Mouse (Mus musculus) spleen, embryonic (tissue): ENCODE measurements around the gene Lpp.

Experiments
- CTCF ChIA-PET: fragments of 350-600 bp; sonication (Branson Sonifier 250); formaldehyde crosslinking; loops from one replicate; lab custom pipeline; 2022; lab: Charles Lee

The Lpp gene

DNA sequence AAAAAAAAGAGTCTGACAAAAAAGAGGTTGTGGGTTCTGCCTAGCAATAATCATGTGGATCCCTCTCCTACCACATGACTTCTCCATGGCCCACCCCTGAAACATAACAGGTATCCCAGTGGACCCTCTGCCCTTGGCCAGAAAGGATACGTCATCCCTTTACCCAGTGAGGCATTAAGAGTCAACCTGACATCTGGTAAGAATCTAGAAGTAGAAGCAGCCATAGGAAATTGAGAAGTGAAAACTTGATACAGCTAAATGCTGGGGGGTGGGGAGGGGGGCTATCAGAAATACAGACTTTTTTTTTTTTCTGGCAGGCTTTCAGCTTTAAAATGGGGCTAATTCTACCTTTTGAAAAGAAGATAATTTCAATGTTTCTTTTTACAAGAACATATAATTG lies 445.7 kb downstream of the Lpp start:
- CTCF ChIA-PET = interaction anchor here (0.6 kb wide), 1 partner anchor 432 kb away, joined by 4 read pairs; no protein-coding TSS in a partner anchor

DNA sequence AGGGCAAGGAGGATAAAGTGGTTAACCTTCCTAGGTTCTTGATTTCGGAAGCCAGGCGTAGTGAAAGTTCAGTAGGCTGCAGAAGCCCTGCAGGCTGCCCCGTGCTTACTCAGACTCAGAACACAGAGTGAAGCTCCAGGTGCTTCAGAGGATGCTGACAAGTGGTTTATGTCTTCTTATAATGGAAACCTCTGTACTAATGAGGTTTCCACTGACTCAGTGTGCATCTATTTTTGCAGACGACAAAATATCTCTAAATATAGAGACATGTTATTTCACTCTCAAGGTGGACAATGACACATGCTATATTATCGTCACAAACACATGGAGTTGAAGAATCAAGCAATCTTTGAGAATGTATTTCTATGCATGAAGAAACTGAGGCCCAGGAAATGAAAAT lies 446.8 kb downstream of the Lpp start:
- CTCF ChIA-PET = no interaction called here

DNA sequence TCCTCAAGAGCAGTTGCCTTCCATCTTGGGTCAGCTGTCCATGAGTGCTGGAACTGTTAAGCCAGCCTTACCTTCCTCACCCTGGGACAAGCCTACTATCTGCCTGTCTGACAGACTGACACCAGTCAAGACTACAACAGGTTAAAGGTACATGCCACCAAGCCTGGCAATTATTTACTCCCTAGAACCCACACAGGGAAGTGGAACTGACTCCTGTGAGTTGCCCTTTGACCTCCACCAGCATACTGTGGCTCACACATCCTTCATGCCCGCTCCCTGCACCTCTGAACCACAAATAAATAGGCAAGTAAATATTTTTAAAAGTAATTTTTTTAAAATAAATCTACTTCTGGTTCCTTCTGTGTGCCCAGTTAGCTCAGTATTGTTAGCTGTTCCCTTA lies 452.8 kb downstream of the Lpp start:
- CTCF ChIA-PET = no interaction called here

DNA sequence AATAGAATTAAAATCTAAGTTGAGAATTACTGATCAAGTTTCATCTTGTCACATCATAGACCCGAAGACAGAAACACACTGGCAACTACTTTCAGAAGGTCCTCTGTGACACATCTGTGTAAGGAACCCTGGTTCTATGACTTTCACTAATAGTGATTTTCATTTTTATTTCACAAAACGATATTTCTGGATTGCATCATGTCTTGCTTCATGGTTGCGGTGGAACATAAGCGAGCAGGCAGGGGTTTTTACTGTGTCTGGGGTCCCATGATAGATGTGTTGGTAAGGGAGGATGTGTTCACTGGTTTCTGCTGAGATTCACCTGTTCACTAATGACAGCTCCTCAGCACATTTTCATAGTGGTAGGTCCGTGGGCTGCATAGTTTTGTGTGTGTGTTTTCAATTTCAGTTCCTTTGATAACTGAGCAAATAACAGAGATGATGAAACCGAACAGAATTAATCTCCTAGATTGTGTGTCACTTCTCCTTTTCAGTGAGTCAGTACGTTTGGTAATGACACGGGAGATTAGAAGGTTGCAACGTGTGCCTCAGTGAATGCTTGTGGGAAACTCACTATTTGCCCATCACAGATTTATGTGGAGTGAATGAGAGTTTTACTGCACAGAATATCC lies 466.3 kb downstream of the Lpp start:
- CTCF ChIA-PET = no interaction called here

DNA sequence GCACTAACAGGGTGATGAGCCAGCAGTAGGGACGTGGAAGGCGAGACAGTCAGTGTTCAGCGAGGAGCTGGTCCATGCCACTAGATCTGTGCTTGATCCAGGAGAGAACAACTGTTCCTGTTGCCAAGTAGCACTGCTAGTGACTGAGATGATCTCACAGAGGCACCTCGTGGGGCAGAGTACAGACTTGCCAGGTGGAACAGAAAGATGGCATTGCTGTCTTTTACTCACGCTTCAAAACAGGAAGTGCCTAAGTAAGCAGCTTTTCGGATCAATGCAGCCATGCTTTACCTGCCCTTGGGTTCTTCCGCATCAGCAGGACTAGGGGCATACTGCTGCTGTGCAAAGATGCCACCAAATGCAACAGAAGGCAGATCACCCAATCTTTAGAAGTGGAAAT lies 467.1 kb downstream of the Lpp start:
- CTCF ChIA-PET = interaction anchor here (0.6 kb wide), 1 partner anchor 414 kb away, joined by 3 read pairs; no protein-coding TSS in a partner anchor

DNA sequence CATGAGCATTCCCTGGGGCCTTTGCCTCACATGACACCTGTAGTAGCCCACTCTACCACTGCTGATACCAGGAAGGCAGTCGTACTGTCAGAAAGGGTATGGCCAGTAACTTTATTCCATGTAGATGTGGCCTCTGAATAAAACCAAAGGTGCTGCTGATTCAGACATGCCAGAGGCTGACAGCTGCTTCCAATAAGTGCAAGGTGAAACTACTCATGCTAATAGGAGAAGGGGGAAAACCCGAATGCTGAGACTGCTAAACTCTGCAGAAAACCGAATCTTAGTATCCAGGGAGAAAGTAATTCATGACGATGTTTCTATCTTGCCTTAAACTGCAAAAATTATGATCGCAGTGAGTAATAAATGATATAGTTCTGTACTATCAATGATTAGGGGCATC lies 468.1 kb downstream of the Lpp start:
- CTCF ChIA-PET = no interaction called here

DNA sequence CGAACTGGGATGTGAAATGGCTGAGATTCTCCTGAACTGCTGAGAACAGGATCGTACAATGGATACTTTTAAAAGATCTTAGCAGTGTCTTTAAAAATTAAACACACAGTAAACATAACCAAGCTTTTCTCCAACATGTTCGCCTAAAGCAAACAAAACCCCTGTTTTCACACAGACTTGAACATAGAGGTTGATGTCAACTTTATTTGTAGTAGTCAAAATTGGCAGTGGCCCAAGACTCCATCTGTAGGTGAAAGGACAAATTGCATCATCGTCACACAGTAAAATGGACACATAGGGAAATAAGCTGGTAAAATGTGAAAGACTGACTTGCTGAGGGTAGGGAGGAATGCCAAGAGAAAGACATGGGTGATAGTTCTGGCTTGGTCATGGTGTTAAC lies 480.9 kb downstream of the Lpp start:
- CTCF ChIA-PET = interaction anchor here (0.5 to 0.6 kb wide), 2 partner anchors 535 to 885 kb away, joined by 3 read pairs; no protein-coding TSS in a partner anchor

DNA sequence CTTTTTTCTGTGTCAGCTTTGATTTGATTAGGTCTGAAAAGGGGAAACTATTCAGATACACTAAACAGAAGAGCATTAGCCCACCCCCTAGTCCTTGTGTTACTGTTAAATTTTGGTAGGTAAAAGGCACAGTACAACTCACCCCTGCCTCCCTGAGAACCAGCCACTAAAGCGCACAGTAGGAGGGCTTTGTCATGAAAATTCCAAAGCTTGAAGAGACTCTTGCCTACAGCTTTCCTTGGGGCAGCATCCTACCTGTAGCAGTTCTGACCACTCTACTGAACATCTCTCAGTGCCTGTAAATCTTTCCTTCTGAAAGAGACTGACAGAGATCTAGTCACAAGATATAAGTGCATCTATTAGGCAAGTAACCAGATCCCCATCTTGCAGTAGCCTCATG lies 482.4 kb downstream of the Lpp start:
- CTCF ChIA-PET = interaction anchor here (0.6 kb wide), 1 partner anchor 97 kb away, joined by 9 read pairs; no protein-coding TSS in a partner anchor

DNA sequence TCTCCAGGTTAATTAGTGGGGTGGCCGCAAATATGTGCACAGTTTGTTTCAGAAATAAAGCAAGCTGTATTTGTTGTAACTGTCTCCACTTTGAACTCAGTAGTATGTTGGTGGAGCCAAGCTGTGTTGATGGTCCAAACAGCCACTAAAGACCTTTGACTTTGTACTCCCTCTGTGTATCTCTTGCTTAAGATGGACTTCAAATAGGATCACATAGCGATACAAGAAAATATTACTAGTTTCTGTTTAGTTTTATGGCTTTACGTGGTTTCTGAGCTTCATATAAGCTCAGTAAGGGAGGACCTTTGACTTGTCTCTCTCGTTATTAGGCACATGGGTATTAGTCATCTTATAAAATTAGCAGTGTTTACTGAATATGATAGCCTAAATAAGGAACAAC lies 485.7 kb downstream of the Lpp start:
- CTCF ChIA-PET = no interaction called here

DNA sequence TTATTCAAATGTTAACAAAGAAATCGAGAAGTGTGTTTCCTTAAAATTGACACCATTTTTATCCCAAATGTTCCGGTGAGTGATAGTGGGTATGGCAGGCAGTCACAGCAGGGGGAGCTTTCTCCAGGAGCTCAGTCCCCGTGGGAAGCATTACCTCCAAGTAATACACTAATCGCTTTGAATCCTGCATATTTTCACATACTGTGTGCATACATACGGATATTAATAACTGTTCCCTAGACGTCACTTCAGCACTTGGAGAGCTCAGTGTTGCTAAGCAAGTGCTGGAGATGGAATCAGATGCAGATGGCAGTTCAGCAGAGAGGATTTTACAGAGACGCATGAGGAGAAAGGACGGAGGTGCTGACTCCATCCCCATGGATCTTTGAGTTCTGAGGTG lies 487.4 kb downstream of the Lpp start:
- CTCF ChIA-PET = no interaction called here

DNA sequence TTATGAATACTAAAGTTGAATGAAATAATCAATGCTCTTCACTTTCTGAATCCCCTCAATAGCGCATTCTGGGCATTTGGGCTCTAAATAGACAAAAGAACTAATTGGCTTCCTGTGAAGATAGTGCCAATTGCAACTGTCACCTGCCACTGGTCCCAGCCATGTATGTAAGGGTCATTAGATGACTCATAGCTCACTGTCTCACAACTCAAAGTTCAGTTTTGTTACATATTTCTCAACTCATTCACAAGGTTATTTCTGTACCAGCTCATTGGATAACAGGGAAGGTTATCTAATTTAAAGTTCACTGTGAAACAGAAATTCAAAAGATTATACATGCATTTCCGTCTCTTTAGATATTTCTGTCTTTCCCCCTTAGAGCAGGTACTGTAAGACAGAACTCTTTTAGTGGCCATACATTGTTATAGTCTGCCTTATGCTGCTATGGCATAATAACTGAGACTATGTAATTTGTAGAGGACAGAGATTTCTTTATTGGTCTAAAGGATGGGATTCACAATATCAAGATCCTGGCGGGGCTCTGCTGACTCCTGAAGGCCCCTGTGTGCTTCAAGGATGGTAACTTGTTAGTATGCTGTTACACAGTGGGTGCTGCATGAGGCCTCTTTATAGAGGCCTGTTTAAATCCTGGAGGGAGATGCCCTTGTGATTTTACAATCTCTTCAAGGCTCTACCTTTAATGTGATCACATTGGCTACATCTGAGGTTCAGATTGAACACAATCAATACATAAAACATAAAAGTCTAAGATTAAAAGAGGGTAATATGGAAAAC lies 488.9 kb downstream of the Lpp start:
- CTCF ChIA-PET = no interaction called here

DNA sequence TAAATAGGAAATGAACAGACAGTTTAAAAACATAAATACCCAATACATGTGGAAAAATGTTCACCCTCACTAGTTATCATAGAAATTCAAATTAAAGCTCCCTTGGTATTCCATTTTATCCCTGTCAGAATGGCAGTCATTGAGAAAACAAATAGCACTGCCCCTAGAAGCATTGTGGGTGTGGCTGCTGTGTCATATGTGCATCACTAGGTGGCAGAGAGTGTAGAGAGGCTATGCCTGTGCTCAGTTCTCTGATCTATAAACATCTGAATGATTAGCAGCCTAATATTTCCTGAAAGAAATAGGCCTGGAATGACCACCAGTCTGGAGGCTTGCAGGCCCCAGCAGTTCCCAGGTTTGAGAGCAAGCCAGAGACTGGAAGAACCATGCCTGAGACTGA lies 490.7 kb downstream of the Lpp start:
- CTCF ChIA-PET = no interaction called here

DNA sequence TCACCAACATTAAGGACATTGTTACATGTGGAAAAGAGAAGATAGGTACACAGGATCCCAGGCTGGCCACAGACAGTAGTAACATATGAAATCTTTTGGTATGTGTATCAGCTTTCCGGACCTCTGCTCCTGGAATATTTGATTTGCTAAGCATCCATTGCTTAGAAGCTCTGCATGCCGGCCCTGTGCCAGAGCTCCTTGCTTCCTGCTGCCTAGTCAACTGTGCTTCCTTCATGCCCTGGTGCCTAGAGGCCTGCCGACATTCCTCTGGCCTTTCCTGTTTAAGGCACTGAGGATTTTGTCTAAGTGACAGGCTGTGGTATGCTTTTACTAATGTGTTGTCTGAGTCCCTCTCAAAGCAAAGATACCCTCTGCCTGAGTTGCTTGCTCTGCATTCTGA lies 493.0 kb downstream of the Lpp start:
- CTCF ChIA-PET = no interaction called here

DNA sequence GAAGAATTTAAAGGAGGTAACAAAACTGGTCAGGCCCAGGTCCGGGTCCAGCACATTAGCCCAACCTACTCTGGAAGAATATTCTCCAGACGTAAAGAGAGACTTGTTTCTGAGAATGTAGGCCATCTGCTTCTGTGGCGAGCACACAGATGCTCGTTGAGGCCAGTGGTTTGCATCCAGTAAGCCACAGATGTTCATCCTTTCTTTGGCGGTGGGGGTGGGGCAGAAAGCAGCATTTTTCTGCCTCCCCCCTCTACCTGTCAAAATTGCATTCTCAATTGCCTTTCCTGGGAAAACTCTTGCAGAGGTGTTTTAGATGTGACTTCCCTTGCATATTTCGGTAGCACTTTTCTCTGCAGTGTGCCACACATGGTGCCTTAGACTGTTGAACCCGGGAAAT lies 493.6 kb downstream of the Lpp start:
- CTCF ChIA-PET = no interaction called here

DNA sequence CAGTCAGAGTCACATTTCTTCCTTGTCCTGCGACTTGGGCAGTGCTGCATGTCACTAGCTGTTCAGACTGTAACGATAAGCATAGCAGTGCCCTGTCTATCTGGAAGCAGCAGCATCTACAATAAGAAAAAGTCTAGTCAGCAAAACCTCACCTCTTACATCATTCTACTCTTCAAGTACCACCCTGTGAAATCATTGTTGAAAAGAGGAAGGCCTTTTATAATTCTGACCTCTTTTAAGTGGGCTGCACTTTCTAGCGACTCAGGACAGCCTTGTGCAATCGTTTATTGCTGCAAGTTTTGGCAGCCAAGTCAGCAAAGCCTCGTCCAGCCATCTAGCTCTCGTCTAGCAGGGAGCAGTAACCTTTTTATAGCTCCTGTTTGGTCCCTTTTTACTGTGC lies 498.1 kb downstream of the Lpp start:
- CTCF ChIA-PET = no interaction called here

DNA sequence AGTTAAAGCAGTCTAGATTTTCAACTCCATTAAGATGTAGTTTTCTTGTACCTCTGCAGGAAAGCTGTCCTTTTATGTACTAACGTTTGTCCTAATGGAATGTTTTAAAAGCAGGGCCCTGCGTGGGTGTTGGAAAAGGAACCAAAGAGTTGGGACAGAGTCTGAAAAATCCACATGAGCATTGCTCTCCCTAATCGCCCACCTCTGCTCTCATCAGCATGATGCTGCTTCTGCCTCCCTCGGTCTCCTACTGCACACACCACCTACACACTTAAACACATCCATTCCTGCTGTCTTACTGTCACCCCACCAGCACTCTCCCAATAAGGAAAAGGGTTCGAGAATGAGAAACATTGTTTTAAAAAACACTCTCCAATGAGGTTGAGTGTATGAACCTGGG lies 501.9 kb downstream of the Lpp start:
- CTCF ChIA-PET = no interaction called here

DNA sequence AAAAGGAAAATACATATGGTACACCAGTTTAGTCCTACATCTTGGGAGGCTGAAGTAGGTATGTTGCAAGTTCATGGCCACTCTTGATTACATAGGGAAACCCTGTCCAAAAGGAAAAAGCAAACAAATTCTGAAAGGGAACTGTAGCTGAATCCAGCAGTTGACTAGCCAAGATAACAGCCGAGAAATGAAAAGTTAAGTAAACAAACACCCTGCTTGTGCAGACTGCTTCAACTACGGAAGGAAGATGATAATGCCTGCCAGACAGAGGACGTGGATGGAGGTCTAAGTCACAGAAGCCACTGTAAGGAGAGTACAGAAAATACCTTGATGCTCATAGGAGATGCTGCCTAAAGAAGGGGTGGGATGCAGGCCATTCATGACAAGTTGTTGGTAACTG lies 504.3 kb downstream of the Lpp start:
- CTCF ChIA-PET = no interaction called here

DNA sequence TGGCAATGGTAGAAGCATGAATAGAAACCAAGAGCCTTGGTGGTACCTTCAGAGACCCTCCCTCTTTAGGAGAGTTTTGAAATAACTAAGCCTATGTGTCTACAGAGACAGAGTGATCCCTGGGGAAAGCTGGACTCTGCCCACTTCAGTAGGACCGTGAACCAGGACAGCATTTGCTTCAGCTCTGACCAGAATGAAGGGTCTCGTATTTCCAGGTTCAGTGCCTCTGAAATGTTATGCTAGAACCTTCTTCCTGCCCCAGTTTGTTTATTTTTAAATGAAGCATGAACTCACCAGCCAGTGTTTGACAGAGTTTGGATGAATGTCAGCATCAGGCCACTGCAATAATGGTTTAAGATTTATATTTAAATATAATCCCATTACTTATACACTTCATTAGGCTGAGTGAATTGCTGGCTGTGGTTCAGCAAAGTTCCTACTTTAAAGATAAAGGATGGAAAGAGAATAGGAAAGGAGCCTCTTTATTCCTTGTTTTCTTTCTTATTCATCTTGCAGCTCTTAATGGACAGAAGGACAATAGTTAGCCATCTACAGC lies 507.0 kb downstream of the Lpp start:
- CTCF ChIA-PET = interaction anchor here (0.6 kb wide), 2 partner anchors 323 to 341 kb away, joined by 3 to 6 read pairs; no protein-coding TSS in a partner anchor

DNA sequence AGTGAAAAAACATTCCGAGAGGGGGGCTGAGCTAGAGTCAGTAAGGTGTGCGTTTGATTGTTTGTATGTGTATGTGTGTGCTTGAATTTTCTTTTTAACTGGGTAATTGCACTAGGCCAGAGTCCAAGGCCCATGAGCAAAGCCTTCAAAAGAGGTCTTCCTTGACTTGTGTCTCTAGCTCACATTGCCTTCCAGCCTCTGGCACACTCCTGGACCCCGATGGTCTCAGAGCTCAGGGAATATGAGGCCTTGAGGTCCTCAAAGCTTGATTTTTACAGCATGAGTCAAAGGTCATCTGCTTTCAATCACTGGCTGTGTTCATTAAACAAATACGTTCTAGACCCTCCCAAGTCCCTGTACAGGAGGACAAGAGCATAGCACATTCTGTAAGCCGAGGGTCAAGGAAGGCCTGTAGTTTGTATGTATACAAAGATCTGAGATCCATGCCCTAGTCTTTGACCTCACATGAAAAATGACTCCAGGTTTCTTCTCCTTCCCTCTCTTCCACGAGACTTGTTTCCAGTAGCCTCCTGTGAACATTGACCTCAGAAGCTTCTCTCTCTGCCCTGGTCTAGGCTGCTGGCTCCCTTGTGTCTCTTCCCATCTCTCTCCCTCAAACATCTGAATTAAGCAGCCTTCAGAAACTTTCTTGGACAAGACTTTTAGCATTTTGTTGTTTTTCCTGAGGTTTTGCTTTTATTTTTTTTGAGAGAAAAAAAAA lies 508.0 kb downstream of the Lpp start:
- CTCF ChIA-PET = no interaction called here

DNA sequence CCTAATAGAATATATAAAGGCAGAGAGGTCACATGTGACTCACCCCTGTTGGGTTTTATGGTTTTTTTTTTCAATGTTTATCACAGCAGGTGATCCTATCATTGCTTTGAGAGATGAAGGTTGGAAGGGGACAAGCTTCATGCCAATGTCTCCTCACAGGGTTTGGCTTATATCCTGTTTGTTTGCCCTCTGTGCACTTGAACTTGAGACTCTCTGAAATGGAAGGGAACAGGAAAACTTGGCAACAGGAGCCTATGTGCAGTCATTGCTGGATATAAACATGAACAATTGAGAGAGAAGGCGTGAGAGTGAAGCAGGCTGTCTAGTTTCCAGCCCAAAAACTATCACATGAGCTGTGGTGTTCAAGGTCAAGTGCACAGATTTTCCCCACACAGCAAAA lies 508.8 kb downstream of the Lpp start:
- CTCF ChIA-PET = no interaction called here

DNA sequence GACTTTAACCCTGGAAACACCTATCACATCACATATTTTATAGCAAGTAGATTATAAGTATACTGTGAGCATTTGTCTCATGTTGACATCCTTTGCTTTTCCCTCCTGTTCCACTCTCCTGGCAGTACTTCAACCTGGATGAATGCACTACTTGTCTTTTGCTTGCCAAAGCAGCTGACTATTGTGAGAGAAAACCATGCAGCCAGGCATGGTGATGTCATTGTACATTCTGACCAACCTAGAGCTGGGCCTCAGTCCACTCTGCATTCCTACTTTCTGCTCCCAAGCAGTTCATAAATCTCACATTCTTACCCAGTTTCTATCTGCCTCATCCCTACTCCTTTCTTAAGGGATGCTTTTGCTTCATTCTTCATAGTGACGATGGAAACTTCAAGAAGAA lies 515.6 kb downstream of the Lpp start:
- CTCF ChIA-PET = no interaction called here

DNA sequence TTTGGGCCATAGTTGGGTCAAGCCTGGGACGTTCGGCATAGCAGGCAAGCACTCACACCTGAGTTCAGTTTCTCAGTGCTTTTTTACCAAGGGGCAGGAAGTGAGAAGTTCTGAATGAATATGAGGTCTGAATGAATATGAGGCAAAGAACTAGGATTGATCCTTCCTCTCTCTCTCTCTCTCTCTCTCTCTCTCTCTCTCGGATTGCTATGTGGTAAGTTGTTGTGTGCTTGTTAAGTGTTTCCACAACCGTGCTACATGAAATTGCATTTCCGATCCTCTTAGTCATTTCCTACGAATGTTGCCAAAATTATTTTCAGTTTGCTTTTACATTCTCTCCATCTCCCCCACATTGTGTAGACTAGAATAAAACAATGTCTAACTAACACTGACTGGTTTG lies 517.0 kb downstream of the Lpp start:
- CTCF ChIA-PET = no interaction called here
